Mouse (Mus musculus) intestine, embryonic 15.5 days (tissue): ENCODE data around the gene Hsd3b1. TPM values are rescaled to one million over a fixed set of nuclear protein-coding genes. Genes with fewer than 3 reads are reported as not detected.
A peak's percentile ranks its signal among the peaks of the same experiment; 100 is the strongest.

ENCODE experiments used
- ATAC-seq: fragments of 200-750 bp; cut with Nextera tagmentation; 2 replicates; pipeline ENCODE4 v1.8.0; 2017; ENCODE audit warnings: moderate TSS enrichment, moderate library complexity
- H3K27ac ChIP-seq: fragments of 300-500 bp; sonication (generic); 2 replicates; pipeline ENCODE4 v1.5.1; 2015; ENCODE audit warnings: mild to moderate bottlenecking, inconsistent platforms
- H3K27me3 ChIP-seq: fragments of 300-500 bp; sonication (generic); replicated peaks from 2 replicates; pipeline ENCODE4 v1.6.1; 2015; ENCODE audit warnings: inconsistent platforms
- H3K36me3 ChIP-seq: fragments of 300-500 bp; sonication (generic); 2 replicates; pipeline ENCODE4 v1.6.1; 2015; ENCODE audit warnings: inconsistent platforms
- H3K4me1 ChIP-seq: fragments of 300-500 bp; sonication (generic); replicated peaks from 2 replicates; pipeline ENCODE4 v1.6.1; 2015; ENCODE audit warnings: inconsistent platforms
- H3K4me2 ChIP-seq: fragments of 300-500 bp; sonication (generic); replicated peaks from 2 replicates; pipeline ENCODE4 v1.6.1; 2015; ENCODE audit warnings: mild to moderate bottlenecking, inconsistent platforms
- H3K4me3 ChIP-seq: fragments of 300-500 bp; sonication (generic); replicated peaks from 2 replicates; pipeline ENCODE4 v1.5.1; 2015; ENCODE audit warnings: inconsistent platforms
- H3K9ac ChIP-seq: fragments of 300-500 bp; sonication (generic); 2 replicates; pipeline ENCODE4 v1.6.1; 2015; ENCODE audit warnings: inconsistent platforms
- H3K9me3 ChIP-seq: fragments of 300-500 bp; sonication (generic); 2 replicates; pipeline ENCODE4 v1.6.1; 2016; ENCODE audit warnings: inconsistent platforms
- WGBS: fragments of 180-500 bp; shearing (Covaris S2); methylation state at CpG from one replicate; pipeline ENCODE4 v1.1.7; 2015; 5-methylcytosine and 5-hydroxymethylcytosine counted together
- polyA plus RNA-seq: library from polyadenylated mRNA; unstranded; fragments of >200 nt; fragmentation: Nextera tagmentation; extraction: Ambion mirVana; gene quantifications from 2 replicates; pipeline ENCODE4 v1.2.1, GENCODE M21; 2015

The Hsd3b1 gene
- 1.5 and 17.0 TPM in 2 replicates for polyA plus RNA-seq

GRCm38 (mm10) chr3:98859576-98859975 lies at the start of gene Hsd3b1:
Hsd3b1 (minus strand) TSS chr3:98859794.
- Histone ChIP-seq H3K9me3 (no peaks in the 10 kb centered on the region), H3K36me3 (no peaks in the 10 kb centered on the region), H3K4me2 (no peak within 1 kb of the TSS), H3K27ac (no peak within 1 kb of the TSS), H3K9ac (no peak within 1 kb of the TSS), H3K4me3 (no peak within 1 kb of the TSS), H3K27me3 (no peaks in the 10 kb centered on the region), H3K4me1 (0 out of 2 replicates have a peak, but pooled peaks cover 4% of the 10 kb centered on the region)
- WGBS, result 68% methylated on average over 3 of the region's 3 CpGs
- ATAC-seq, result 0 out of 2 replicates have a peak, but pooled peaks have one; percentile 44

- 87% methylated on average over 2 of the region's 2 CpGs for WGBS
- Histone ChIP-seq H3K9me3 (no peaks in the 10 kb centered on the region), H3K4me1 (no peaks in the 10 kb centered on the region), H3K4me3 (no peak overlapping the region), H3K4me2 (no peak overlapping the region), H3K27me3 (no peaks in the 10 kb centered on the region), H3K9ac (no peak overlapping the region), H3K36me3 (no peaks in the 10 kb centered on the region), H3K27ac (no peak overlapping the region)
- ATAC-seq, result no peak
Measured at GRCm38 (mm10) chr3:98897606-98898005, 38.0 kb upstream of the Hsd3b1 start.

GRCm38 (mm10) chr3:98895071-98895601 lies 35.5 kb upstream of the Hsd3b1 start:
- no peaks in the 10 kb centered on the region for H3K27me3 ChIP-seq
- H3K4me3 ChIP-seq, result no peak overlapping the region
- H3K9ac ChIP-seq, result no peak overlapping the region
- no peak overlapping the region for H3K4me2 ChIP-seq
- H3K9me3 ChIP-seq, result no peaks in the 10 kb centered on the region
- no peak overlapping the region for H3K27ac ChIP-seq
- peak; percentile 29 for ATAC-seq
- 41% methylated on average over 10 of the region's 10 CpGs for WGBS
- H3K4me1 ChIP-seq, result no peaks in the 10 kb centered on the region
- H3K36me3 ChIP-seq, result no peaks in the 10 kb centered on the region

- peak within 1 kb of the TSS; percentile 10; the same call in 1 of the 2 replicates for H3K4me3 ChIP-seq
- WGBS, result 55% methylated on average over 3 of the region's 3 CpGs
- peak; percentile 87 for ATAC-seq
- H3K4me2 ChIP-seq, result no peak within 1 kb of the TSS
- no peak within 1 kb of the TSS for H3K9ac ChIP-seq
- H3K9me3 ChIP-seq, result no peaks in the 10 kb centered on the region
- H3K36me3 ChIP-seq, result no peaks in the 10 kb centered on the region
- no peaks in the 10 kb centered on the region for H3K27me3 ChIP-seq
- no peak within 1 kb of the TSS for H3K27ac ChIP-seq
- no peaks in the 10 kb centered on the region for H3K4me1 ChIP-seq
Measured at GRCm38 (mm10) chr3:98893057-98893772, 33.6 kb upstream of the Hsd3b1 start, which contains the start of gene Hao2. Hao2 (minus strand) TSS chr3:98893239.

- no peak for ATAC-seq
- 78% methylated on average over 4 of the region's 4 CpGs for WGBS
- H3K9ac ChIP-seq, result no peak overlapping the region
- no peaks in the 10 kb centered on the region for H3K9me3 ChIP-seq
- H3K4me2 ChIP-seq, result no peak overlapping the region
- no peaks in the 10 kb centered on the region for H3K27me3 ChIP-seq
- no peak overlapping the region for H3K27ac ChIP-seq
- H3K4me1 ChIP-seq, result no peaks in the 10 kb centered on the region
- no peak overlapping the region for H3K4me3 ChIP-seq
- no peaks in the 10 kb centered on the region for H3K36me3 ChIP-seq
Measured at GRCm38 (mm10) chr3:98890430-98890829, 30.8 kb upstream of the Hsd3b1 start.

- H3K9ac ChIP-seq, result no peak overlapping the region
- no peaks in the 10 kb centered on the region for H3K4me1 ChIP-seq
- 65% methylated on average over 2 of the region's 2 CpGs for WGBS
Measured at GRCm38 (mm10) chr3:98888206-98888605, 28.6 kb upstream of the Hsd3b1 start.

GRCm38 (mm10) chr3:98880831-98881230 lies 21.2 kb upstream of the Hsd3b1 start:
- no peak for ATAC-seq
- no peaks in the 10 kb centered on the region for H3K4me1 ChIP-seq
- WGBS, result 84% methylated on average over 2 of the region's 2 CpGs

More at GRCm38 (mm10) chr3:98888206-98888605, 28.6 kb upstream of the Hsd3b1 start:
- H3K27me3 ChIP-seq, result no peaks in the 10 kb centered on the region
- H3K9me3 ChIP-seq, result no peaks in the 10 kb centered on the region
- no peak overlapping the region for H3K4me3 ChIP-seq
- H3K4me2 ChIP-seq, result no peak overlapping the region
- H3K27ac ChIP-seq, result no peak overlapping the region
- no peak for ATAC-seq
- H3K36me3 ChIP-seq, result no peaks in the 10 kb centered on the region

GRCm38 (mm10) chr3:98880216-98880615 lies 20.6 kb upstream of the Hsd3b1 start:
- H3K9me3 ChIP-seq, result no peaks in the 10 kb centered on the region
- H3K4me1 ChIP-seq, result no peaks in the 10 kb centered on the region
- H3K27me3 ChIP-seq, result no peaks in the 10 kb centered on the region
- ATAC-seq, result no peak
- no peak overlapping the region for H3K27ac ChIP-seq
- H3K9ac ChIP-seq, result no peak overlapping the region
- H3K4me2 ChIP-seq, result no peak overlapping the region
- H3K36me3 ChIP-seq, result no peaks in the 10 kb centered on the region
- 82% methylated on average over 6 of the region's 6 CpGs for WGBS
- no peak overlapping the region for H3K4me3 ChIP-seq

More at GRCm38 (mm10) chr3:98880831-98881230, 21.2 kb upstream of the Hsd3b1 start:
- Histone ChIP-seq H3K27ac (no peak overlapping the region), H3K4me3 (no peak overlapping the region), H3K27me3 (no peaks in the 10 kb centered on the region), H3K9ac (no peak overlapping the region), H3K9me3 (no peaks in the 10 kb centered on the region), H3K36me3 (no peaks in the 10 kb centered on the region), H3K4me2 (no peak overlapping the region)

GRCm38 (mm10) chr3:98868219-98868618 lies 8.6 kb upstream of the Hsd3b1 start:
- Histone ChIP-seq H3K27me3 (no peaks in the 10 kb centered on the region), H3K9ac (no peak overlapping the region), H3K27ac (no peak overlapping the region), H3K4me2 (no peak overlapping the region), H3K36me3 (no peaks in the 10 kb centered on the region), H3K4me3 (no peak overlapping the region), H3K4me1 (no peaks in the 10 kb centered on the region), H3K9me3 (no peaks in the 10 kb centered on the region)
- no peak for ATAC-seq
- 76% methylated on average over 2 of the region's 2 CpGs for WGBS

- no peak for ATAC-seq
- H3K4me1 ChIP-seq, result no peaks in the 10 kb centered on the region
- no peak overlapping the region for H3K4me3 ChIP-seq
- H3K9me3 ChIP-seq, result no peaks in the 10 kb centered on the region
- no peak overlapping the region for H3K4me2 ChIP-seq
- no peaks in the 10 kb centered on the region for H3K27me3 ChIP-seq
- no peak overlapping the region for H3K27ac ChIP-seq
- H3K9ac ChIP-seq, result no peak overlapping the region
- 94% methylated on average over 1 of the region's 1 CpGs for WGBS
- H3K36me3 ChIP-seq, result no peaks in the 10 kb centered on the region
Measured at GRCm38 (mm10) chr3:98862800-98863199, 3.2 kb upstream of the Hsd3b1 start.

- Histone ChIP-seq H3K4me3 (no peak overlapping the region), H3K27ac (no peak overlapping the region), H3K9me3 (no peaks in the 10 kb centered on the region), H3K9ac (no peak overlapping the region), H3K4me1 (0 out of 2 replicates have a peak, but pooled peaks cover 4% of the 10 kb centered on the region), H3K27me3 (no peaks in the 10 kb centered on the region), H3K36me3 (no peaks in the 10 kb centered on the region), H3K4me2 (no peak overlapping the region)
- 73% methylated on average over 2 of the region's 2 CpGs for WGBS
- ATAC-seq, result no peak
Measured at GRCm38 (mm10) chr3:98858051-98858450, 1.5 kb downstream of the Hsd3b1 start.

- no peak for ATAC-seq
- H3K4me3 ChIP-seq, result no peak overlapping the region
Measured at GRCm38 (mm10) chr3:98856892-98857291, 2.7 kb downstream of the Hsd3b1 start.

More at GRCm38 (mm10) chr3:98856892-98857291, 2.7 kb downstream of the Hsd3b1 start:
- H3K4me2 ChIP-seq, result no peak overlapping the region
- 0 out of 2 replicates have a peak, but pooled peaks cover 4% of the 10 kb centered on the region for H3K4me1 ChIP-seq
- no peak overlapping the region for H3K9ac ChIP-seq
- no peaks in the 10 kb centered on the region for H3K36me3 ChIP-seq
- WGBS, result 25% methylated on average over 1 of the region's 1 CpGs
- H3K27me3 ChIP-seq, result no peaks in the 10 kb centered on the region
- no peak overlapping the region for H3K27ac ChIP-seq
- H3K9me3 ChIP-seq, result no peaks in the 10 kb centered on the region
